Comparison of ENCODE assay signal across 19 mouse cellular contexts in genomic region chr1:193540486-193540885, GRCm38 (mm10).
"Had no signal": no experiment of that assay in that cellular context is flagged by ENCODE, and none has a peak within 500 bp of the region (broad histone marks: within the 10 kb centered on the region; RNA-seq: fewer than 3 reads in every experiment).

No protein-coding gene starts in this region.

- H3K4me2 ChIP-seq: lung, embryonic 14.5 days; midbrain, embryonic 12.5 days; neural tube, embryonic 13.5 days; neural tube, embryonic 15.5 days had no signal

- DNase-seq: lung, adult 18-20 months; lung, embryonic 14.5 days; lung, postnatal 10 days; lung, postnatal 4 days; midbrain, embryonic 14.5 days; retina, postnatal 1 day; right cerebral cortex, adult 18-20 months; right cerebral cortex, postnatal 25 days; right cerebral cortex, postnatal 4 days; spleen, adult 18-20 months; thymus, adult 18-20 months; thymus, postnatal 14 days; thymus, postnatal 36 days had no signal

- H3K4me3 ChIP-seq: midbrain, embryonic 10.5 days; midbrain, embryonic 12.5 days; myocyte; neural tube, embryonic 13.5 days; neural tube, embryonic 15.5 days had no signal

- H3K27me3 ChIP-seq: midbrain, embryonic 12.5 days; neural tube, embryonic 13.5 days; neural tube, embryonic 15.5 days had no signal

- ATAC-seq: midbrain, embryonic 16.5 days had no signal

- H3K9ac ChIP-seq: lung, embryonic 14.5 days; midbrain, embryonic 12.5 days; neural tube, embryonic 13.5 days; neural tube, embryonic 15.5 days had no signal

- H3K9me3 ChIP-seq: midbrain, embryonic 10.5 days; midbrain, embryonic 12.5 days; neural tube, embryonic 13.5 days; neural tube, embryonic 15.5 days had no signal

- H3K27ac ChIP-seq: midbrain, embryonic 10.5 days; midbrain, embryonic 12.5 days; neural tube, embryonic 15.5 days had no signal

- H3K36me3 ChIP-seq: midbrain, embryonic 10.5 days; midbrain, embryonic 12.5 days; neural tube, embryonic 13.5 days; neural tube, embryonic 15.5 days had no signal
